Mouse (Mus musculus) liver, embryonic 14.5 days (tissue): ENCODE results near the gene Cfap45. TPM values are rescaled to one million over a fixed set of nuclear protein-coding genes. Genes with fewer than 3 reads are reported as not detected.

Experiments
- ATAC-seq: fragments of 200-750 bp; cut with Nextera tagmentation; 2 replicates; pipeline ENCODE4 v1.8.0; 2017; ENCODE audit warnings: moderate number of reproducible peaks, mild to moderate bottlenecking, moderate library complexity; ENCODE audit not compliant: insufficient read depth
- DNase-seq, 3 experiments: peaks; one replicate each; pipeline ENCODE4 v3.0.0-alpha.2; 2012 to 2013; ENCODE audit warnings: low read depth in 3 of 3, low spot score in 3 of 3
- H3K27ac ChIP-seq: fragments of 300-500 bp; sonication (generic); 2 replicates; pipeline ENCODE4 v1.5.1; 2014; ENCODE audit warnings: moderate library complexity, mild to moderate bottlenecking, control low read depth, inconsistent platforms
- H3K27me3 ChIP-seq: fragments of 300-500 bp; sonication (generic); 2 replicates; pipeline ENCODE4 v1.6.1; 2014; ENCODE audit warnings: mild to moderate bottlenecking, low read length, moderate library complexity; ENCODE audit not compliant: control insufficient read depth, insufficient read depth
- H3K36me3 ChIP-seq: fragments of 300-500 bp; sonication (generic); replicated peaks from 2 replicates; pipeline ENCODE4 v1.6.1; 2014; ENCODE audit warnings: low read depth; ENCODE audit not compliant: control insufficient read depth, insufficient read depth
- H3K4me1 ChIP-seq, 2 experiments: fragments of 200-500 bp in 1 of 2; fragments of 300-500 bp in 1 of 2; sonication (generic) in 1 of 2; replicated peaks; 2 replicates each; pipeline ENCODE4 v1.6.1; 2012 to 2014; ENCODE audit warnings: antibody characterized with exemption in 1 of 2, inconsistent platforms in 1 of 2, low read length in 1 of 2; ENCODE audit not compliant: control insufficient read depth in 2 of 2, insufficient read depth in 2 of 2
- H3K4me2 ChIP-seq: fragments of 300-500 bp; sonication (generic); 2 replicates; pipeline ENCODE4 v1.6.1; 2014; ENCODE audit warnings: low read depth, mild to moderate bottlenecking, control low read depth, moderate library complexity
- H3K4me3 ChIP-seq, 2 experiments: fragments of 200-500 bp in 1 of 2; fragments of 300-500 bp in 1 of 2; sonication (generic) in 1 of 2; 2 replicates each; pipeline ENCODE4 v1.5.1; 2012 to 2014; ENCODE audit warnings: low read depth in 2 of 2, low read length in 2 of 2, mild to moderate bottlenecking in 2 of 2, control low read depth in 1 of 2, inconsistent platforms in 1 of 2, moderate library complexity in 1 of 2; ENCODE audit not compliant: insufficient read depth in 1 of 2
- H3K9ac ChIP-seq: fragments of 300-500 bp; sonication (generic); replicated peaks from 2 replicates; pipeline ENCODE4 v1.6.1; 2014; ENCODE audit warnings: mild to moderate bottlenecking, control low read depth, moderate library complexity
- H3K9me3 ChIP-seq: fragments of 300-500 bp; sonication (generic); 2 replicates; pipeline ENCODE4 v1.6.1; 2016; ENCODE audit warnings: low read length, mixed read lengths; ENCODE audit not compliant: control insufficient read depth
- CTCF ChIP-seq: IDR thresholded peaks from 2 replicates; pipeline ENCODE4 v1.5.1; 2016; ENCODE audit warnings: antibody characterized with exemption, low read depth, control low read depth
- EP300 ChIP-seq: IDR thresholded peaks from 2 replicates; pipeline ENCODE4 v1.6.1; 2016; ENCODE audit warnings: antibody characterized with exemption, low read depth
- WGBS: fragments of 180-500 bp; shearing (Covaris S2); extraction: QIAGEN DNeasy Blood & Tissue Kit; methylation state at CpG from one replicate; pipeline ENCODE4 v1.1.7; 2014; ENCODE audit not compliant: insufficient replicate concordance; 5-methylcytosine and 5-hydroxymethylcytosine counted together
- polyA plus RNA-seq, 2 experiments: library from polyadenylated mRNA; depleted of rRNA in 1 of 2; stranded (reverse) in 1 of 2; unstranded in 1 of 2; fragments of >200 nt; fragmentation: Nextera tagmentation in 1 of 2; extraction: Ambion mirVana in 1 of 2; gene quantifications; 2 replicates each; pipeline versions ENCODE4 v1.2.1 to v1.2.3; 2012 to 2014

Gene Cfap45
- polyA plus RNA-seq, 2 experiments: 0.22 to 0.28 TPM

DNA sequence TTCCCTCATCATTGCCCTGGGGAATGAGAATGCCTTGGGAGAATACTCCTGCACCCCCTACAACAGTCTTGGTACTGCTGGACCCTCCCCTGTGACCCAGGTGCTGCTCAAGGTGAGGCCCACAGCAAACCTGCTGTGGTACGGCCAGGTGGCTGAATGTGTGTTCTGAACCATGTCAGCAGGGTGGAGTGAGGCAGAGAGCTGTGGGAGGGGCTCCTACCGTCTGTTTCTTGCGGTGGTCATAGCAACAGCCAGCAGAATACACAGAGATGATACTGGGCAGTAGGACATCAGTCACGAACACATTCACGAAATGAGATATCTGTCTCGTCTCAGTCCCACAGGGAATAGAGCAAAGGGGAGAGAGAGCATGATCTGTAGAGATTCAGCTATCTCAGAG, 27.1 kb upstream of the Cfap45 start:
- TF ChIP-seq EP300: no peak
- TF ChIP-seq CTCF: no peak
- Histone ChIP-seq H3K4me2 (no peak overlapping the region), H3K9ac (no peak overlapping the region), H3K27ac (no peak overlapping the region), H3K4me3 (no peak overlapping the region), H3K4me1 (no peaks in the 10 kb centered on the region), H3K9me3 (no peaks in the 10 kb centered on the region), H3K27me3 (no peaks in the 10 kb centered on the region; the same call in 1 of the 2 replicates), H3K36me3 (no peaks in the 10 kb centered on the region)
- DNase-seq: no peak
- WGBS: 39% methylated on average over 6 of the region's 6 CpGs
- ATAC-seq: no peak

DNA sequence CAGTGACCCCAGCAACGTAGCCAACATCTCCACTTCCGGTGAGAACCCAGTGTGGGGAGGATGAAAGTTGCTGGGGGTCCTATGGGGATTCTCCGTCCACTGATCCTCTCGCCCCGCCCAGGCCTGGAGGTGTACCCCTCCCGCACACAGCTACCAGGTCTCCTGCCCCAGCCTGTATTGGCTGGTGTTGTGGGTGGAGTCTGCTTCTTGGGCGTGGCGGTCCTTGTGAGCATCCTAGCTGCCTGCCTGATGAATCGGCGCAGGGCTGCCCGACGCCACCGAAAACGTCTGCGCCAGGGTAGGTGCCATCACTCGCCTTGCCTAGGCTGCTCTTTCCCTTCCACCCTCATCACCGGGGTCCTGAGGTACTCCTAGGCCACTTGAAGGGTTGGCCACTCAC, 24.6 kb upstream of the Cfap45 start:
- 79% methylated on average over 17 of the region's 17 CpGs for WGBS
- no peaks in the 10 kb centered on the region; a peak in 1 of 4 replicates for H3K4me1 ChIP-seq
- no peak overlapping the region for H3K4me3 ChIP-seq
- TF ChIP-seq EP300: no peak
- TF ChIP-seq CTCF: no peak
- ATAC-seq (no peak), DNase-seq (no peak)
- no peaks in the 10 kb centered on the region for H3K36me3 ChIP-seq
- H3K9ac ChIP-seq: no peak overlapping the region
- H3K4me2 ChIP-seq: no peak overlapping the region
- no peak overlapping the region for H3K27ac ChIP-seq
- no peaks in the 10 kb centered on the region for H3K9me3 ChIP-seq
- no peaks in the 10 kb centered on the region for H3K27me3 ChIP-seq

DNA sequence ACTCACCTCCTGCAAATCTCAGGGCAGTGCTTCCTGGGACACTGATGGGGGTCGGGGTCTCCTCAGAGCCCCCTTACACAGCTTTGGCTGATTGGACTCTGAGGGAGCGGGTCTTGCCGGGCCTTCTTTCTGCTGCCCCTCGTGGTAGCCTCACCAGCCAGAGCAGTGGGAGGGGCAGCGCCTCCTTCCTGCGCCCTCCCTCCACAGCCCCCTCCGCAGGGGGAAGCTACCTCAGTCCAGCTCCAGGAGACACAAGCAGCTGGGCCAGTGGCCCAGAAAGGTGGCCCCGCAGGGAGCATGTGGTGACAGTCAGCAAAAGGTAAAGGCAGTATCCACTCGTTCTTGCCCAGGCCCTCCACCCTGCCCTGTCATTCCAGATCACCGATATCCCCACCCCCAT, 23.2 kb upstream of the Cfap45 start:
- WGBS: 31% methylated on average over 10 of the region's 10 CpGs
- Histone ChIP-seq H3K27ac (no peak overlapping the region), H3K27me3 (no peaks in the 10 kb centered on the region), H3K4me2 (no peak overlapping the region), H3K9ac (no peak overlapping the region), H3K9me3 (no peaks in the 10 kb centered on the region), H3K36me3 (no peaks in the 10 kb centered on the region), H3K4me1 (peaks cover 0 to 10% of the 10 kb centered on the region in 2 experiments; a peak in 3 of 4 replicates), H3K4me3 (no peak overlapping the region)
- no peak for DNase-seq
- TF ChIP-seq EP300 (no peak), CTCF (no peak)
- no peak for ATAC-seq

DNA sequence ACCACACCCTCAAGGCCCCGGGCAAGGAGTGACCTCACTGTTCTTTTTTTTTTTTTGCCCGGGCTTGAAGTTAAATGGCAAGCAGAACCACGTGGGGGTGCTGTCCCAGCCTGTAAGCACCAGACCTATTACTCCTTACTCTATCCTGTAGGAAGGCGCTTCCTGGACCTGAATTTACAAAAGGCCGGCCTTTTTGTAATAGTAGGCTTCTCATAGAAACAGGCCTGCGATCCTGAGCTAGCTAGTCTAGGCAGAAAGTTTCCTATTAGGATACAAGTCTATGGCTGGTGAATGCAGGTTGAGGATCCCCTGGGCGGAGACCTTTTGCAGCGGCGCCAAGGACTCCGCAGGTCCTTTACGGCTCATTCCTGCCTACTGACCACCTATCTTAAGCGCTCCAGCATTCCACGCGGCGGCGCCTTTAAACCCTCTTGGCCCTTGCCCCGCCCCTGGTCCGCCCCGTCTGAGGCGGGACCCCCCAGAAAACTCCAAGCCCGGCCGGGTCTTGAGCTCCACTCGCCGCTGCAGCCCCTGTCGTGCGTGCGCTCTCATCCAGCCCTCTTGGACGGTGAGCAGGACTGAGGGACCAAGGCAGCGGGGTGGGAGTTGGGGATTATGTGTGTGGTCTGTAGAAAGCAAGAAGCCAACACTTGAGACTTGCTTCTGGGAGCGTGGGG, 20.7 kb upstream of the Cfap45 start, which contains the start of gene Tagln2:
TSS of gene Tagln2 (plus strand) at position 283 of the 677 bp plus-strand sequence.
- no peak for DNase-seq
- WGBS: 2% methylated on average over 30 of the region's 30 CpGs
- H3K27ac ChIP-seq: no peak within 1 kb of the TSS; the same call in 1 of the 2 replicates
- peaks cover 0 to 23% of the 10 kb centered on the region in 2 experiments; a peak in 3 of 4 replicates for H3K4me1 ChIP-seq
- peak within 1 kb of the TSS; percentile 61 for H3K9ac ChIP-seq
- no peak for TF ChIP-seq EP300
- TF ChIP-seq CTCF: 0 out of 2 replicates have a peak, but pooled peaks have one; percentile 3
- peak within 1 kb of the TSS; percentile 62 to 64 for H3K4me3 ChIP-seq
- H3K27me3 ChIP-seq: no peaks in the 10 kb centered on the region
- peak; percentile 50; the same call in 1 of the 2 replicates for ATAC-seq
- no peaks in the 10 kb centered on the region for H3K9me3 ChIP-seq
- peak within 1 kb of the TSS; percentile 67 for H3K4me2 ChIP-seq
- H3K36me3 ChIP-seq: no peaks in the 10 kb centered on the region

DNA sequence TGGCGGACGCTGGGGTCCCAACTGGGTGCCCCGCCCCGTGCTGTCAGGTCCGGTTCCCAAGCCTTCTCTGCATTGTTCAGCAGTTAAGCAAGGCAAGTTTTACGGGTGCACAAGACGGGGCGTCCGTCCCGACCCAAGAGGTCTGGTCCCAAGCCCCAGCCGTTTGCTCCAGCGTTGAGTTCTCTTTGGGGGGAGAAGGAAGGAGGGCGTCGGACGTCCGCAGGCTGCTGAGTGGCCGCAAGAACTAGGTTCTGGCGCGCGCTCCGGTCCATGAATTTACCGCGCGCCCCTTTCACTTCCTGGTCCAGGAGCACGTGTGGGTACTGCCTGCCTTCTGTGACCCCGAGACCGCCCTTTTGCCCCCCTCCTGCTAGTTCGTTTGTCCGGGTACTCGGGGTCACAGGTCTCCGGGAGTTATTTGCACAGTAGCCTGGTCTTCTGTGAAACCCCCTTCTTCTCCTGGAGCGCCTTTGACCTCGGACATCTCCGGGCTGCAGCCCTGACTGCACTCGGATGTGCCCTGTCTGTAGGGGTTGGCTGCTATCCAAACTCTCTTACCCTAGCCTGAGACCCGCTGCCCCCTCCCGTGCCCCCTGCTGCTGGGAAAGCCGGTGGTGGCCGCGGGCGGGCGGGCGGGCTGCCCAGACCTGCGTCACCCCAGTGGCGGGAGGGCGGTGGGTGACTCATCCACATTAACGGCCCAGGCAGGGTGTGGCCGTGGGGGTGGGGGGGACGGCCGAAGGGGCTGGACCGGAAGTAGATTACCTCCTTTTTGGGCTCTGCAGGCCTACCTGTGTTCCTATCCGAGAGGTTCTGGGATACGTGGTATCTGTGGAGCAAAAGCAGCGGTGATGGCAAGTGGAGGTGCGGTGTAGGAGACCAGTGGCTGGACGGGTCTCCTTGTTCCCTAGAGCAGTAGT, 19.9 kb upstream of the Cfap45 start:
- Histone ChIP-seq H3K27ac (no peak overlapping the region; the same call in 1 of the 2 replicates), H3K4me3 (peak overlapping the region; percentile 62 to 64), H3K9me3 (no peaks in the 10 kb centered on the region), H3K9ac (peak overlapping the region; percentile 61), H3K36me3 (peaks cover 3% of the 10 kb centered on the region), H3K27me3 (no peaks in the 10 kb centered on the region), H3K4me2 (peak overlapping the region; percentile 67), H3K4me1 (peaks cover 0 to 23% of the 10 kb centered on the region in 2 experiments; a peak in 3 of 4 replicates)
- no peak for TF ChIP-seq EP300
- TF ChIP-seq CTCF: no peak
- ATAC-seq: peak; percentile 57
- DNase-seq: no peak
- whole genome bisulfite sequencing: under 1% methylated on average over 56 of the region's 56 CpGs
